Mouse (Mus musculus) effector memory CD4-positive, alpha-beta T cell, adult 7 months (primary cell): ENCODE measurements around the gene Duxbl1. TPM values are rescaled to one million over a fixed set of nuclear protein-coding genes. Genes with fewer than 3 reads are reported as not detected.

Experiments used
- polyA plus RNA-seq: library from polyadenylated mRNA; unstranded; fragments of 100-300 nt; shearing (Covaris generic); gene quantifications from one replicate; pipeline ENCODE4 v1.2.1, GENCODE M21; 2017

Gene Duxbl1
- polyA plus RNA-seq: 0.62 TPM

DNA sequence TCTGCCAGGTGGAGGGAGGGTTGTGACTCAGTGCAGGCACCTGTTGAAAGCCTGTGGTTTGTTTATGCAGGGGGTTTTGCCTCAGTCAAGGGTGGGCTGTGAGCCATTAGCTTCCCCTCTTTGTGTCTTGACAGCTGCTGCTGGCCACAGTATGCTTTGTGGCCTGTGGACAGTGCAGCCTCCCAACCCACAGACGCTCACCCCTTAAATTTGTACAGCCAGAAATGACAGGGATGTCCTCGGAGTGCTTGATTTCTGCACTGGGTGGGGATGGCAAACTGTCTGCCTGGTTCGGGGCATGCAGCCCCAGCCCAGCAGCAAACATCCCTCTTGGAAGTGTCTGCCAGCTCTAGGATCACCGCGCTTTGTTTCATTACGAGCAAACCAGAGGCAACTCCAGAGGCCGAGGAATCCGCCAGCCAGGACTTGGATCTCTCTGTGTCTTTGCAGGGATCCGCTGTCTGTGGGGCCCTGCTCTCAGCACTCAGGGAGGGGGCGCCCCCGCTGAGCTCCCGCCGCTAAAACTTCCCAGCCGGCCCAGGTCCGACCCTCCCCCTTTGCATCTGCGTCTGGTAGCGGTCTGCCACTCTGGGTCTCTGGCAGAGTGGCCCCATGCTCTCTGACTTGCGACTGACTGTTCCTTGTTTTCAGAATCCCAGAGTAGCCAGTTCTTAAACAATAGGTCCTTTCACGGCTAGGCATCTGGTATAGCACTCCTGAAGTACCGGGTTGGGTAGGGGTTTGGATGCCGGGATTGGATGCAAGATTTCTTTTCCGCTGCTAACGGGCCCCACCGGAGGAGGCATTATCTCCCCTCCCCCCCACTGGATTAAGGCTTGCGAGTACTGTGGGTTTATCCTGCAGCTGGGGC lies at the start of gene Duxbl1:
Gene Duxbl1, plus strand, starts transcription at position 207 of the 871 bp plus-strand sequence.

DNA sequence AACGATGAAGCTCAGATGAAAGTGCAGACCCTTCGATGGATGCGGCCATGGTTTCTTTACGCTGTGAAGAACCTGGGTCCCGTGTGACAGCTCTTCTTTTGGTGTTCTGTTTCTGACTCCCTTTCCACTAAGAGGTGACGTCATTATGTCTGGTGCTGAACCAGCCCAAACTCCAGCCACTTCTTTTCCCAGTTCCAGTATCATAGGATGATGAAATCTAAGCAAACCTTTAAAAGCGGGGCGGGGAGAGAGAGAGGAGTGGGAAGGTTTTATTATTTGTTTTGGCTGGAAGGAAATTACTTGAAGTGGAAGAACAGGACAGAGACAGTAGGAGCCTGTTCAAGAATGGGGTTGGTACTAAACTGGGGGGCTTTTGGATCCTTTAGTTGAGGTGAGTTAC lies 40.4 kb upstream of the Duxbl1 start, which contains the start of gene Cphx1:
Gene Cphx1, plus strand, starts transcription at position 301 of the 400 bp plus-strand sequence.

Other genes with a start within 250 kb of the Duxbl1 start
- gene Zcchc24, start 209.5 kb upstream of the Duxbl1 start, polyA plus RNA-seq: 1.2 TPM
- gene Anxa11, start 136.4 kb upstream of the Duxbl1 start, polyA plus RNA-seq: 37.9 TPM
- not detected for gene Plac9a, start 75.5 kb upstream of the Duxbl1 start, polyA plus RNA-seq
- 0.43 TPM for gene Tmem254a, start 50.9 kb upstream of the Duxbl1 start, polyA plus RNA-seq
- 1.2 TPM for gene Cphx1, start 40.3 kb upstream of the Duxbl1 start, polyA plus RNA-seq
- not detected for gene Gm9780, start 64.1 kb downstream of the Duxbl1 start, polyA plus RNA-seq
- gene Tmem254c, start 88.8 kb downstream of the Duxbl1 start, polyA plus RNA-seq: 16.0 TPM
- gene Cphx2, start 102.9 kb downstream of the Duxbl1 start, polyA plus RNA-seq: not detected
- gene Cphx3, start 103.7 kb downstream of the Duxbl1 start, polyA plus RNA-seq: not detected
- gene Duxbl2, start 139.8 kb downstream of the Duxbl1 start, polyA plus RNA-seq: not detected
- gene Plac9b, start 203.9 kb downstream of the Duxbl1 start, polyA plus RNA-seq: 0.50 TPM
- 3.6 TPM for gene Tmem254b, start 228.5 kb downstream of the Duxbl1 start, polyA plus RNA-seq